Mouse (Mus musculus) ES-E14 (cell line): Measurements from ENCODE around the gene Sun1. TPM values are rescaled to one million over a fixed set of nuclear protein-coding genes. Genes with fewer than 3 reads are reported as not detected.

Experiments
- DNase-seq: peaks from one replicate; pipeline ENCODE4 v3.0.0-alpha.2; 2013; ENCODE audit warnings: low read depth, low spot score
- H3K27ac ChIP-seq: 2 replicates; pipeline ENCODE4 v1.5.1; 2012; ENCODE audit warnings: low read depth, mild to moderate bottlenecking, low read length, moderate library complexity, mixed read lengths; ENCODE audit not compliant: poor library complexity, insufficient read depth, severe bottlenecking
- H3K36me3 ChIP-seq: 2 replicates; pipeline ENCODE4 v1.6.1; 2012; ENCODE audit warnings: mild to moderate bottlenecking, low read length, moderate library complexity, mixed read lengths; ENCODE audit not compliant: control insufficient read depth, poor library complexity, insufficient read depth, severe bottlenecking
- H3K4me1 ChIP-seq, 2 experiments: fragments of 150-350 bp in 1 of 2; sonication (generic) in 1 of 2; 2 replicates each; pipeline ENCODE4 v1.6.1; 2012; ENCODE audit warnings: low read length in 2 of 2, mild to moderate bottlenecking in 1 of 2, mixed read lengths in 1 of 2; ENCODE audit not compliant: control insufficient read depth in 2 of 2, insufficient read depth in 2 of 2, poor library complexity in 1 of 2
- H3K4me3 ChIP-seq, 2 experiments: fragments of 150-350 bp in 1 of 2; sonication (generic) in 1 of 2; 2 replicates each; pipeline ENCODE4 v1.5.1; 2012; ENCODE audit warnings: low read length in 2 of 2, low read depth in 1 of 2, mild to moderate bottlenecking in 1 of 2, mixed read lengths in 1 of 2; ENCODE audit not compliant: insufficient read depth in 1 of 2, poor library complexity in 1 of 2, severe bottlenecking in 1 of 2
- H3K9ac ChIP-seq: 2 replicates; pipeline ENCODE4 v1.6.1; 2012; ENCODE audit warnings: low read depth, mild to moderate bottlenecking, low read length, mixed read lengths; ENCODE audit not compliant: poor library complexity, insufficient read depth, severe bottlenecking
- H3K9me3 ChIP-seq: fragments of 150-350 bp; sonication (generic); 2 replicates; pipeline ENCODE4 v1.6.1; 2012; ENCODE audit warnings: low read depth, mild to moderate bottlenecking, low read length; ENCODE audit not compliant: control insufficient read depth, insufficient read depth
- CHD2 ChIP-seq: IDR thresholded peaks from 2 replicates; pipeline ENCODE4 v1.6.1; 2014; ENCODE audit warnings: mild to moderate bottlenecking, low read depth, low read length, inconsistent platforms
- HCFC1 ChIP-seq: IDR thresholded peaks from 2 replicates; pipeline ENCODE4 v1.6.1; 2012; ENCODE audit warnings: low read length, inconsistent platforms, borderline replicate concordance; ENCODE audit not compliant: insufficient read depth
- MAFK ChIP-seq: IDR thresholded peaks from 2 replicates; pipeline ENCODE4 v1.6.1; 2014; ENCODE audit warnings: mild to moderate bottlenecking, low read depth, low read length, inconsistent platforms; ENCODE audit not compliant: insufficient read depth
- ZC3H11A ChIP-seq: IDR thresholded peaks from 2 replicates; pipeline ENCODE4 v1.6.1; 2012; ENCODE audit warnings: low read depth, mild to moderate bottlenecking, inconsistent platforms, low read length, borderline replicate concordance
- ZNF384 ChIP-seq: IDR thresholded peaks from 2 replicates; pipeline ENCODE4 v1.6.1; 2012; ENCODE audit warnings: low read depth, low read length, inconsistent platforms
- in situ Hi-C, 2 experiments: fragments of 600-800 bp; cut with MboI; formaldehyde crosslinking; loops; one replicate each; pipeline ENCODE4 v1.15.1; 2025; ENCODE audit warnings: low sequenced_read_pairs in 2 of 2, inconsistent platforms in 1 of 2; ENCODE audit not compliant: unreplicated experiment in 2 of 2
- total RNA-seq: library from RNA; depleted of rRNA; stranded (reverse); fragments of 300-350 nt; gene quantifications from 2 replicates; pipeline ENCODE4 v1.2.3, GENCODE M21; 2012

Sun1 gene
- total RNA-seq, 1 experiment, result 183 TPM

GRCm38 (mm10) chr5:139259853-139260252, 59.4 kb downstream of the Sun1 start:
- Histone ChIP-seq H3K27ac (no peak overlapping the region; the same call in 1 of the 2 replicates), H3K4me1 (peaks cover 8 to 9% of the 10 kb centered on the region in 2 experiments), H3K4me3 (no peak overlapping the region), H3K9me3 (no peaks in the 10 kb centered on the region), H3K9ac (no peak overlapping the region), H3K36me3 (peaks cover 42% of the 10 kb centered on the region)
- no peak for TF ChIP-seq ZNF384
- no peak for TF ChIP-seq CHD2
- TF ChIP-seq MAFK, result no peak
- TF ChIP-seq ZC3H11A, result no peak
- TF ChIP-seq HCFC1, result no peak
- in situ Hi-C loops, result no loop called here
- no peak for DNase-seq

GRCm38 (mm10) chr5:139261403-139261802, 61.0 kb downstream of the Sun1 start:
- no peak for DNase-seq
- TF ChIP-seq ZNF384, result no peak
- no peak for TF ChIP-seq HCFC1
- TF ChIP-seq ZC3H11A, result no peak
- no peak for TF ChIP-seq CHD2
- no peak for TF ChIP-seq MAFK
- in situ Hi-C loops, result no loop called here
- H3K9me3 ChIP-seq, result no peaks in the 10 kb centered on the region
- H3K9ac ChIP-seq, result no peak overlapping the region
- H3K27ac ChIP-seq, result no peak overlapping the region
- peaks cover 8 to 9% of the 10 kb centered on the region in 2 experiments for H3K4me1 ChIP-seq
- peaks cover 57% of the 10 kb centered on the region for H3K36me3 ChIP-seq
- H3K4me3 ChIP-seq, result no peak overlapping the region

- no peak overlapping the region for H3K4me3 ChIP-seq
- H3K4me1 ChIP-seq, result peaks cover 0 to 2% of the 10 kb centered on the region in 2 experiments; a peak in 1 of 4 replicates
- TF ChIP-seq ZC3H11A (no peak), HCFC1 (no peak), ZNF384 (no peak), MAFK (no peak), CHD2 (no peak)
- H3K27ac ChIP-seq, result no peak overlapping the region
- H3K9me3 ChIP-seq, result no peaks in the 10 kb centered on the region
- in situ Hi-C loops, result no loop called here
- H3K36me3 ChIP-seq, result peaks cover 66% of the 10 kb centered on the region
- H3K9ac ChIP-seq, result no peak overlapping the region
- DNase-seq, result no peak
Observed at GRCm38 (mm10) chr5:139267661-139268060, 67.2 kb downstream of the Sun1 start.

- DNase-seq, result no peak
- Histone ChIP-seq H3K27ac (no peak overlapping the region), H3K4me3 (no peak overlapping the region), H3K9ac (no peak overlapping the region), H3K4me1 (peaks cover 0 to 13% of the 10 kb centered on the region in 2 experiments; a peak in 1 of 4 replicates), H3K36me3 (peaks cover 40% of the 10 kb centered on the region), H3K9me3 (no peaks in the 10 kb centered on the region)
- in situ Hi-C loops, result no loop called here
- no peak for TF ChIP-seq ZC3H11A
- TF ChIP-seq HCFC1, result no peak
- TF ChIP-seq MAFK, result no peak
- no peak for TF ChIP-seq CHD2
- no peak for TF ChIP-seq ZNF384
Observed at GRCm38 (mm10) chr5:139270806-139271521, 70.5 kb downstream of the Sun1 start.
